In genomic region chr7:45481374-45481927, GRCm38 (mm10) we compare ENCODE assay signal across 10 mouse cellular contexts. TPM values are rescaled to one million over a fixed set of nuclear protein-coding genes. Genes with fewer than 3 reads are reported as not detected.
DNase-seq lines count a peak whose midpoint lies in the region; ATAC-seq and TF ChIP-seq lines count a peak whose summit lies in the region.
"Had no signal": no experiment of that assay in that cellular context is flagged by ENCODE, and none has a peak within 500 bp of the region (broad histone marks: within the 10 kb centered on the region; RNA-seq: fewer than 3 reads in every experiment).

Gene Tulp2 (plus strand): TSS chr7:45481877.

- no peak for TF ChIP-seq POLR2A in liver, adult 2 months (IDR thresholded peaks at IDR 0.05; ENCODE audit: extremely low read depth, insufficient read depth, low read length)

- no peaks in the 10 kb centered on the region for H3K27me3 ChIP-seq in liver, adult 2 months (ENCODE audit: control insufficient read depth, insufficient read depth, low read length)
- no peaks in the 10 kb centered on the region for H3K27me3 ChIP-seq in midbrain, embryonic 16.5 days (ENCODE audit: control insufficient read depth, insufficient read depth, low read depth, low read length)
- H3K27me3 ChIP-seq in stomach, embryonic 16.5 days (ENCODE audit: control insufficient read depth, insufficient read depth, low read length), result no peaks in the 10 kb centered on the region
- H3K27me3 ChIP-seq: Patski had no signal

- no peaks in the 10 kb centered on the region for H3K9me3 ChIP-seq in midbrain, embryonic 16.5 days (replicated peaks; ENCODE audit: control insufficient read depth, low read length, poor library complexity, severe bottlenecking)
- H3K9me3 ChIP-seq in stomach, embryonic 16.5 days (replicated peaks; ENCODE audit: control insufficient read depth, low read length), result no peaks in the 10 kb centered on the region

- H3K9ac ChIP-seq in liver, adult 2 months (ENCODE audit: low read depth, low read length), result no peak within 1 kb of the TSS
- no peak within 1 kb of the TSS for H3K9ac ChIP-seq in midbrain, embryonic 16.5 days (ENCODE audit: low read depth, low read length)
- H3K9ac ChIP-seq in stomach, embryonic 16.5 days (ENCODE audit: low read length), result no peak within 1 kb of the TSS

- no peak within 1 kb of the TSS for H3K4me3 ChIP-seq in liver, adult 2 months (ENCODE audit: insufficient read depth, low read depth, low read length)
- H3K4me3 ChIP-seq in midbrain, embryonic 16.5 days (ENCODE audit: low read depth, low read length), result no peak within 1 kb of the TSS
- H3K4me3 ChIP-seq in stomach, embryonic 16.5 days (replicated peaks; ENCODE audit: low read length), result no peak within 1 kb of the TSS

- DNase-seq in embryo, embryonic 10 days (ENCODE audit: low spot score), result peak; percentile 80
- no peak for DNase-seq in embryo, embryonic 9.5 days (ENCODE audit: extremely low spot score)
- DNase-seq in c-Kit-negative CD71-positive TER-119-positive erythroid progenitor cells, embryonic 14.5 days (ENCODE audit: low read depth, low spot score), result peak; percentile 60
- DNase-seq in kidney, adult 18-20 months, result peak; percentile 77
- DNase-seq in liver, adult 2 months (ENCODE audit: extremely low read depth, low read depth, low spot score), result peak; percentile 90

- peak within 1 kb of the TSS; percentile 82 for H3K27ac ChIP-seq in liver, adult 2 months (replicated peaks; ENCODE audit: insufficient read depth, low read depth, low read length)
- H3K27ac ChIP-seq in midbrain, embryonic 16.5 days (ENCODE audit: low read length), result no peak within 1 kb of the TSS
- no peak within 1 kb of the TSS for H3K27ac ChIP-seq in stomach, embryonic 16.5 days (ENCODE audit: low read length)

- WGBS in liver, adult 2 months, result 44% methylated on average over 15 of the region's 15 CpGs
- WGBS in midbrain, embryonic 16.5 days, result 48% methylated on average over 15 of the region's 15 CpGs
- 53% methylated on average over 15 of the region's 15 CpGs for WGBS in stomach, embryonic 16.5 days

- no peaks in the 10 kb centered on the region; the same call in 1 of the 2 replicates for H3K79me2 ChIP-seq in liver, adult 2 months (ENCODE audit: control insufficient read depth, insufficient read depth, low read length)

- TF ChIP-seq CTCF in liver, adult 2 months (IDR thresholded peaks at IDR 0.05; ENCODE audit: low read depth, low read length), result no peak

- H3K4me1 ChIP-seq in liver, adult 2 months (ENCODE audit: control insufficient read depth, insufficient read depth, low read length), result peaks cover 22% of the 10 kb centered on the region
- no peaks in the 10 kb centered on the region for H3K4me1 ChIP-seq in midbrain, embryonic 16.5 days (ENCODE audit: control insufficient read depth, insufficient read depth, low read length)
- 0 out of 2 replicates have a peak, but pooled peaks cover 2% of the 10 kb centered on the region for H3K4me1 ChIP-seq in stomach, embryonic 16.5 days (ENCODE audit: control insufficient read depth, insufficient read depth, low read length)

- H3K36me3 ChIP-seq in liver, adult 2 months (ENCODE audit: control insufficient read depth, insufficient read depth, low read length), result peaks cover 33% of the 10 kb centered on the region
- H3K36me3 ChIP-seq in midbrain, embryonic 16.5 days (ENCODE audit: control insufficient read depth, insufficient read depth, low read length), result no peaks in the 10 kb centered on the region
- H3K36me3 ChIP-seq in stomach, embryonic 16.5 days (ENCODE audit: control insufficient read depth, insufficient read depth, low read length), result no peaks in the 10 kb centered on the region

- no peak within 1 kb of the TSS for H3K4me2 ChIP-seq in midbrain, embryonic 16.5 days (ENCODE audit: low read length)
- H3K4me2 ChIP-seq in stomach, embryonic 16.5 days (ENCODE audit: low read depth, low read length), result no peak within 1 kb of the TSS

- peak; percentile 69 for ATAC-seq in granulocyte monocyte progenitor cell, adult 5-6 weeks (replicated peaks; ENCODE audit: poor library complexity, severe bottlenecking)
- peak; percentile 83 for ATAC-seq in midbrain, embryonic 16.5 days
- ATAC-seq in stomach, embryonic 16.5 days (ENCODE audit: insufficient read depth, low FRiP score), result peak; percentile 84
- ATAC-seq: Patski had no signal

RNA-seq across cellular contexts. Expression of gene Tulp2, which starts in this region (rescaled TPM):
- total RNA-seq in granulocyte monocyte progenitor cell, adult 5-6 weeks (2014; fragmentation: Nextera tagmentation), result not detected in 2 replicates
- not detected in 2 replicates for total RNA-seq in granulocyte monocyte progenitor cell, adult 5-6 weeks (2017)
- total RNA-seq in liver, adult 2 months (2014; rRNA removed), result 0.07 and 0.18 TPM in 2 replicates
- 0.30 and 0.31 TPM in 2 replicates for polyA plus RNA-seq in liver, adult 2 months (2012; rRNA removed)
- polyA plus RNA-seq in midbrain, embryonic 16.5 days (2015; fragmentation: Nextera tagmentation; extraction: Ambion mirVana), result 0.15 and 0.16 TPM in 2 replicates
- polyA plus RNA-seq in stomach, embryonic 16.5 days (2015; fragmentation: Nextera tagmentation; extraction: Ambion mirVana), result 1.4 and 1.5 TPM in 2 replicates
- total RNA-seq: layer of hippocampus, postnatal 14 days had no signal

Comparison
In these comparisons a context has a peak if more than half of its experiments do, and no peak if none do; other contexts are left out.
1. Peak in ATAC-seq in granulocyte monocyte progenitor cell, adult 5-6 weeks; RNA of the gene not detected or under 1 TPM.
2. Peak in DNase-seq and H3K27ac ChIP-seq in liver, adult 2 months; RNA of the gene not detected or under 1 TPM.
3. Peak in ATAC-seq in midbrain, embryonic 16.5 days; RNA of the gene not detected or under 1 TPM.